Mouse (Mus musculus) fat pad, adult 2 months (tissue): ENCODE measurements around the gene Mpp2.

Source experiments
- DNase-seq: peaks from one replicate; pipeline ENCODE4 v3.0.0-alpha.2; 2011; ENCODE audit warnings: low read depth, low spot score; ENCODE audit errors: extremely low read depth

The Mpp2 gene

DNA sequence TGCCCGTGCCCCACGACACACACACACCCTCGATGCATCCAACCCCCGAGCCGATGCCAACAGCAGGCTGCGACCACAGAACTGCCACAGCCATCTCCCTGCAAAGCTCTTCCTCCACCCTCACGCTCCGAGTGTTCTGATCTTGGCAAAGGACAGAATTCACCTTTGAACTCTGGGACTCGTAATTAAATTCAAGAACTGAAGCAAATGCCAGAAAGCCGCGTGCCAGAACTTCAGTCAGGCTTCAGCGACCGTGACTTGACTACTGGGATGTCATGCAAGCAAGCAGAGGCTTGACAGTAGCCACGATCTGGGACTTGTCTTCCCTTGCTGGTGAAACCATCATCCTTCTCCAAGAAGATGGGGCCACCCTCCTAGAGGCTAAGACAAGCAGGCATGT is 14.6 kb downstream of the Mpp2 start:
- DNase-seq = no peak

DNA sequence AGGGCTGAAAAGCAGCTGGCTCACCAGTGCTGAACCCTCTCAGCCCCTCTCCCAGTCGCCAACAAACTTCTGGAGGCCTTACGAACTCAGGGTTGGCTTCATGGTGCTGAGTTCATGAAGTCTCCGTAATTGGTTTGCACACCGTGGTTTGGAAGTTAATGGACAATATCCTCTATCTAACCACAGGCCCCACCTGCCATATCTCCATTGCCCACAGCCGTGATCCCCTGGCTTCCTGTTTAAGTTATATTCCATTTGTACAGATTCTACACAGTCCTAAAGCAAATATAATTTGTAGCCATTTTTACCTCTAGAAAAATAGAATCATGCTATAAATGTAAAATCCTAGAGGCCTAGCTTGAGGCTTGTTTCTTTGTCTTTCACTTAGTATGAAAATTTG is 15.6 kb downstream of the Mpp2 start:
- no peak for DNase-seq

DNA sequence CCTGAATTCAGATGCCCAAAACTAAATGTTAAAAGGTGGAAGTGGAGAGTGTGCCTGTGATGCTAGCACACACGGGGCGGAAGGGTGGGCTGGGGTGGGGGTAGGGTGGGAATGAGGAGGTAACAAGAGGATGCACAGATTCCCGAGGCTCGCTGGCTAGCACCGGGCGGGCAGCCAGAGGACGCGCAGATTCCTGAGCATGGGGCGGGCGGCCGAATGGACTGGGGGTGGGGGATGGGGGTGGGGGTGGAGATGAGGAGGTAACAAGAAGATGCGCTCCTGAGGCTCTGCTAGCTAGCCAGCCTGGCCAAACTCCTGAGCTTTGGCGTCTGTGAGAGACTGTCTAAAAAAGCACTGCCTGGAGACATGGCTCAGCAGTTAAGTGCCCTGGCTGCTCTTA is 17.9 kb downstream of the Mpp2 start:
- DNase-seq = no peak

DNA sequence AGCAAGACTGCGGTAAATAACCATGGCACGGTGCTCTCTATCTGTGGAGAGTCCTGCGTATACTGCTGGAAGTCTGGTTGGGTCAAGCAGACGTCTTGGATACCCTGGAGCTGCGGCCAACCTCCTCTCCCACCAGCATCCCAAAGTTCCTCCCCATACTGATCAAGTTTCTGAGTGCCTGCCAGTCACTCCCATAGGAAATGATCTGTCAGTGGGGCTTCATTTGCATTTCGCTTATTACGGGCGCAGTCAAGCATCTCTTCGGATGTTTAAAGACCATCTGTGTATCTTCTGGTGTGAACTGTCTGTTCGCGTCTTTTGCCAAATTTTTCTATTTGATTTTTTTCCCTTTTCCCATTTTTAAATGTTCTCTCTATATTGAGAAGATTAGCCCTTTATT is 18.7 kb downstream of the Mpp2 start:
- no peak for DNase-seq

DNA sequence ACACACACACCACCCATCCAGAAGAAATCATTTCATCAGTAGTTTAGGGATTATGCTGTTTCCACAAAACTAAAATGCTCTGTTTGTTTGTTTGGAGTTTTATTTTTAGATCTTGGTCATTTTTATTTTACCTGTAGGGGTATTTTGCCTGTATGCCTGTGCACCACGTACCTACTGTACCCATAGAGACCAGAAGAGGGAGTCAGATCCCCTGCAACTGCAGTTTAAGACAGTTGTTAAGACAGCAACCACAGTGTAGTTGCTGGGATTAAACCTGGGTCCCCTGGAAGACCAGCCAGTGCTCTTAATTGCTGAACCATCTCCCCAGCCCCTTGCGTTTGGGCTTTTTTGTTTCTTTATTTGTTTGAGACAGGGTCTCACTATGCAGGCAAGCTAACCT is 19.3 kb downstream of the Mpp2 start:
- DNase-seq = no peak

DNA sequence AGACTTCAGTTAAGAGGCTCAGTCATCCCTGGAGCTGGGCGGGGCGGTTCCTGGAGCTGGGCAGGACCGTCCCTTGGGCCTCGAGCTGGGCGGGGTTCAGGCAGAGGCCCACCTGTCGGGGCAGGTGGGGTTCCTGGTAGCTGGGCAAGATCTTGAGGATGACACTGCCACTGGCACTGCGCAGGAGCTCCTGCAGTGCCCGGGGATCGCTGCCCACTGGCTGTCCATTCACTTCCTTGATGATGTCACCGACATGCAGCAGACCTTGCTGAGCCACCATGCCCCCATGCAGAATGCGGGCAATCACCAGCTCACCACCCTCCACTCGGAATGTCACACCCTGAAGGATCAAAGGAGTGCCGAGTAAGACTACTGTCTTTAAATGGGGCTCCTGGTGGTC is 25.2 kb downstream of the Mpp2 start:
- no peak for DNase-seq

DNA sequence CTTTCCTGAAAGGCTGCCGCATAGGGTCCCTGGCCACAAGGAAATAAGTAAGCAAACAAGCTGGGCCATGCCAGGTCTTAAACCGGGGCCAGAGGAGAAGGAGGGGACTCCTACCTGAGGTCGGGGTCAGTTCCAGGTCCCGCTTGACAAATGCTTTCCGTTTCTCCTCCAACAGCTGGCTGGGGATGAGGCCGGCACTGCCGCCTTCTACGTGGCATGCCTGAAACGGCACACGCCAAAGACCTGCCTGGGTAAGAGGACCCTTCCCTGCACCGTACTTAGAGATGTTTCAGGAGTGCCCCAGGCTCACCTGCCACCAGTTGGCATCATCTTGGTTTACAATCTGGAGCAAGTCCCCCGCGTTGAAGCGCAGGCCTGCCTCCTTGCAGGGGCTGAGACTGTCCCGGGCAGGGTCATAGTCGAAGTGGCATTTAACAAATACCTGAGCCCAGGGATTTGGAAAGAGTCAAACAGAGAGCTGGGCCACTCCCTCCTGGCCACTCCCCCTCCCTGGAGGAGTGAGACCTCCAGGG is 26.3 kb downstream of the Mpp2 start:
- DNase-seq = no peak

DNA sequence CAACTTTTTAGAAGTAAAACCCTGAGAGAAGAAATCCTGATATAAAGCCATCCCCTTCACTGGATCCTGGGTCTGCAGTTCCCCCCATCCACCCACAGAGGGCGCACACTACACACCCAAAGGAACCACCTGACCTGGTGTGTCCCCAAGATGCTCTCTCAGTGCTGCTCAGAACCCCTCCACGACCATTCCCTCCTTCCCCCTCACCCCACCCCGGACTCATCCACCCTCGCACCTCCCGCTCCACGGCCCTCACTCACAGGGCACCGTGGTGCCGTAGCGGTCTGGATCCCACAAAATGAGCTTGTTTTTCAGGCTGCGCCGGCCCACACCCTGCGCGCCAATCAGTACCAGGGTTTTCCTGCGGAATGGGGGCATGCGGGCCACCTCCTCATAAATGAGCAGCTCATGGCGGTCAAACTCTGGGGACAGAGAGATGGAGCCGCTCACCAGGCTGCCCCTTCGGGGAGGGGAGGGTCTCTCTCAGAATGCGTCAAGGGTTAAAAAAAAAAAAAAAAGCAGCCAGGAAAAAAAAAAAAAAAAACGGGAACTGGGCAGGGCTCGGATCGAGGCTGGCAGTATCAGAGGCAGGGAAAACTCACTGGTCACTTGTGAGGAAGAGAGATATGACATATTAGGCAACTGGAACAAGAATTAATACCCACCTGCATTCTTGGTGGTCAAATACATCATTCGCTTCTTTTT is 26.9 kb downstream of the Mpp2 start:
- DNase-seq = no peak

DNA sequence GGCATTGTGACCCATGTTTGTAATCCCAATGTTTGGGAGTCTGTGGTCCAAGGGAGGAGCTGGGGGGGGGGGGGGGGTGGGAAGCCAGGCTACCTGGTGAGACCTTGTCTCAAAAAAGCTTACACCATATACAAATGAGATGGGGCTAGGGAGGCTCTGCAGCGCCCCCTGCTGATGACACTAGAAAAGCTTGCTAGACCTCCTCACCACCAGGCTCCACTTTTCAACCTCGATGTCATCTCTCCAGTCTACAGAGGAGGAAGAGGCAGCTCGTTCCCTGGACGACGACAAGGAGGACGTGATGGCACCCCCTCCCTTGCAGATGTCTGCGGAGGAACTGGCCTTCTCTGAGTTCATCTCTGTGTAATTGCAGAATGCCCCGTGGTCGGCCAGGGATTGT is 34.5 kb downstream of the Mpp2 start:
- DNase-seq = no peak

DNA sequence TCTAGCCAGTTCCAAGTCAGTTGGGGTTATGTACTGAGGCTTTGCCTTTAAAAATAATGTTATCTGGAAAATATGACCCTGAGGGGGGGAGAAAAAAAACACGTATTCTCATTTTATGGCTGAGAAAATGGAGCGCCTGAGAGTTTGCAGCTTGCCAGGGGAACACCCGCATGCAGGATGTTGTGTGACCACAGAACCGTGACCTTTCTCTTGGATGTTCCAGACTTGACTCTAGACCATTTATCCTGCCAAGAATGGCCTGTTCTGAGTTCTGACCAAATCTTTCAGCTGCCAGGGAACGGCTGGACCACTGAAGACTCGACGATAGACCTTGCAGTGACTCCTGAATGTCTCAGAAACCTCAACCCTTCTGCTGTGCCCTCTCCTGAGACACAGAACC is 35.1 kb downstream of the Mpp2 start:
- DNase-seq = no peak

DNA sequence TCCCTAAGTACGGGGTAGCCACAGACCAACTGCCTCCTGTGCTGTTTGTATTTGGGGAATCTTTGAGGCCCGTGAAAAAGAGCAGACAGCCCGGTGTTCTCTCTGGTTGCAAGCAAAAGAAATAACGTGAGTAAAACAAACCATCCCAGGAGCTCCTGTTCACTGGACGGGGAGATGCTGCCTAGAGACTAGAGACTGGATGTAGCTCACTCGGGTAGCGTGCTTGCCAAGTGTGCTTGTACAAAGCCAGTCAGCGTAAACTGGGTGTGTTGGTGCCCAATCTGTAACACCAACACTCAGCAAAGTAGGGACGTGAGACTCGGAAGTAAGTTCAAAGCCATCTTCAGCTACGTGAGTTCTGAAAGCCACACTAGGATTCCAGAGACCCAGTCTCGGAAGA is 35.6 kb downstream of the Mpp2 start:
- no peak for DNase-seq

DNA sequence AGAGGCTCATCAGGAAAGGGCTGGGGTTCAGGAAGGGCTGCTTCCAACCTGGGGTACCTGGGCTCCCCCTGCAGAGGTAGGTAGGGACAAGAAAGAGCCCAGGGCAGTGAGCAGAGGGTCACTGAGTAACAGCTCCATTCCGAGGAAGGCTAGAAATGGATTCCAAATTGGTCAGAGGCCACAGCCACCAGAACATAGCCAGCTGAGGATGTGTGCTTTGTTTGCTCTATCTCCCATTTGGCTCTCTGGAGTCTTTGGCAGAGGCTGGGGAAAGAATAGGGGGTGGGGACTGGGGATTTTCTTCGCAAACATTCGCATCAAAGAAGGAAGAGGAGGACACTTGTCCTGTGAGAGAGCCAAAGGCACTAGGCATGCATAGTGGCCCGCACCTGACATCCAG is 36.4 kb downstream of the Mpp2 start:
- no peak for DNase-seq

DNA sequence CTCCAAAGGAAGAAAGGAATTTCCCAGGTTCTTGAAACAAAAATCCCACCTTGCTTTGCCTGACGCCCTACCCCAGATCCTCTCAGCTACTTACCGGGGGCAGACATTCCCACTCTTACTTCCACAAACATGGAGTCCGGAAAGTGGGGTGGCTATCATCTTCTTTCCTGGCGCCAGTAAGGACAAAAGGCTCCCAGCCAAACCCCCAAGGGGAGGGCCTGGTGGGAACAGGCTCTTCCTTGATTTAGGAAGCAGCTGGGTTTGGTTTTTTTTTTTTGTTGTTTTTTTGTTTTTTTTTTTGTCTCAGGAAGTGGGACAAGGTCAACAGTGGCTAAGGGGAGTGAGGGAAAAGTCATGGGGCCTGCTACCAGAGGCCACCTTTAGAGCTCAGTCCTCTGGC is 36.8 kb downstream of the Mpp2 start:
- no peak for DNase-seq

DNA sequence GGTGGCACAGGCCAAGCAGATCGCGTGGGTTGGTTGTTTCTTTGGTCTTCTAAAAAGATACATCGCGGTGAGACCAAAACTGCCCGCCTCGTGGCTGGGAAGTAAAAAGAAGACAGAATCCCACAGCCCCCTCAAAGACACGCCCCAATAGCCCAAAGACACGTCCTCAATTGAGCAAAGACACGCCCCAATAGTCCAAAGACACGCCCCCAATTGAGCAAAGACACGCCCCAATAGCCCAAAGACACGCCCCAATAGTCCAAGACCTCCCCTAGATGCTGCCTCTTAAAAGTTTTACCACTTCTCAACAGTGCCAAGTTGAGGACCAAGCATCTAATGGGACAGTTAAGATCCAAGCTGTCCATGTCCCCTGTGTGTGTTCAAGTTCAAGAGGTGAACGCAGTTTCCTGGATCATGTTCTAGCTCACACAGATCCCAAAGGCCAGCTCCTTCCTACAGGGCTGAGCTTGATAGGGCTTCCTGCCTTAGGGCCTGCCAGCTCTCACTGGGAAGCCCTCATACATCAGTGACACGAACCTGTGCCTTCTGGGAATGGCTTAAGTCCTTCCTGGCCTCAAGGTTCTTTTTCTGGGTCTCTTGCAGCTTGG is 38.3 kb downstream of the Mpp2 start:
- DNase-seq = no peak

DNA sequence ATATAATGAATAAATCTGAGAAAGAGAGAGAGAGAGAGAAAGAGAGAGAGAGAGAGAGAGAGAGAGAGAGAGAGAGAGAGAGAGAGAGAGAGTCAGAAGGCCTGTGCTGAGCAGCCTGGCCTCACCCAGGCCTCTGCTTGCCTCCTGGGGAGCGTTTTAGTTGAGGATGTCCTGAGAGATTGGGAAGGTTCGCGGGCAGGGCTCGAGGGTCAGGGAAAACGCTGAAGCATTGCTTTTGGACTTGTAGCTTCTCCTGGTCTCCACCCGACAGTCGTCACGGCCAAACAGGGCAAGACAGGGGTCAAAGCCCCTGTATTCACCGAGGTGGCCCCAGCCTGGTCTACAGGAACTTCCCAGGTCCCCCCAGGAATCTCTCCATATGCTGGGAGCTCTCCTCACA is 41.7 kb downstream of the Mpp2 start:
- DNase-seq = no peak

DNA sequence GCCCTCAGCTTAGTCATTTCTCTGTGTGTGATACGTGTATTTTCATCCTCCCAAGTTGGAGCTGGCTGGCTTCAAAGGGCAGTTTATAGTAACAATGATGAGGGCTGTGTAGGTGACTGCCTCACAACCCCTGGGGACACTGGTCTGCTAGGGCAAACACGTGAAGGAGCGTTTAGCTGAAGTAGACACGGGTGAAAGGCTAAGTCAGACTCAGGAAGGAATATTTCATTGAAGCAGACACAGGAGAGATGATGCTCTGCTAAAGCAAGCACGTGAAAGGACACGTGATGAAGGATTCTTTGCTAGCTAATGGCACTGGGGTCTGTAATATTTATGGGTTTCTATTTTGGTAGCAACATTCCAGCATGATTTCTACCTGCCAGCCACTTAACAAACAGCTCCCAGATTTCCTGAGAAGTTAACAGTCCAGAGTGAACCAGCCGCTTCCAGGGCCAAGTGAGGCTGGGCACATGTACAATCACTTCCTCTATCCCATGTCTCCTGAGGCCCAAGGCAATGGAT is 43.6 kb downstream of the Mpp2 start:
- DNase-seq = no peak

DNA sequence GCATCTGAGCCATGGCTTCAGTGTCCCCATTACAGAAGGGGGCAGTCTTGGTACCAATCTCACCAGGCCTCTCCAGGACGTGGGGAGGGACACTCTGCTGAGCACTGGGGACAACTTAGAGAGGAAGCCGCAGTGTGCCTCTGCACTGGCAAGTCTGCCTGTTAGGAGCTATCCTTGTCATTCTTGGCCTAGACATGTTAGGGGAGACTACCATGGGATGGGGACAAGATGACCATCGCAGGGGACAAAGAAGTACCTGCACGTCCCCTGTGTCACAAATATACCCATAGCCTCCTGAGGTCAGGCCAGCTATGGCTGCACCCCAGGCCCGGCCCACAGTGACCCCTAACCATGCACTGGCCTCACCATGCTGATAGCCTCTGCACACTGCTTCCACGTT is 44.9 kb downstream of the Mpp2 start:
- DNase-seq = no peak

DNA sequence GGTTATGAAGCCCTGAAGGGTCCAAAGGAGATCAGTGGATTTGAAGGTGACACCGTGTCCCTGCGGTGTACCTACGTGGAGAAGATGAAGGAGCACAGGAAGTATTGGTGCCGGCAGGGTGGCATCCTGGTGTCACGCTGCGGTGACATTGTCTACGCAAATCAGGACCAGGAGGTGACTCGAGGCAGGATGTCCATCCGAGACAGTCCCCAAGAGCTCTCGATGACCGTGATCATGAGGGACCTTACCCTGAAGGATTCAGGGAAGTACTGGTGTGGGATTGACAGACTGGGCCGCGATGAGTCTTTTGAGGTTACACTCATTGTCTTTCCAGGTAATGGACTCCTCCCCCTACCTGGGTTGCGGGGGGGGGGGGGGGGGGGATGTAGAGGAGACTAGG is 45.3 kb downstream of the Mpp2 start:
- DNase-seq = no peak

DNA sequence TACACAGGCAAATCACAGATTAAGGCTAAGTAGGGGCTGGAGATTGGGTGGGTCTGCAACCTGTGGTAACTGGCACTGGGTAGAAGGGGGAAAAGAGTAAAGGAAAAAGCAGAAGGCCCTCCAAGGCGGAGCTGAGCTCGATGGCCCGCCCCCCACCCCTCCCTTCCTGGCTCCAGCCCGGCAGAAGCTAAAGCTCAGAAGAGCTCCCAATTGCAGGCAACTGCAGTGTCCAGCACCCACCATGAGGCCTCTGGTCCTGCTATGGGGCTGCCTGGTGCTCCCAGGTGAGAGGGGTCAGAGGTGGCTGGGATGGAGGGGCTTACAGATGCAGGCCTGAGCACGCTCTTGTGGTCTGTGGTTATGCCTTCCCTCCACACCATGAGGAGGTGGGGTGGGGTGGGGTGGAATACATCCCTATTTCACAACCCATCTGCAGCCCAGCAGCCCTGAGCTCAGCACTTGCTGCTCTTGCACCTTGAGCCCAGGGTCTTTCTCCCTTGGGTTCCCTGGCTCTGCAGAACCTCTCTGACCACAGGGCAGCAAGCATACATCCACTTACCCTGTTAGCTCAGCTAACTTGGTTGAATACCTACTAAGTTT is 46.9 kb downstream of the Mpp2 start, which contains the start of gene Cd300lg:
Gene Cd300lg (plus strand): TSS at position 160 of the 600 bp plus-strand sequence.
- no peak for DNase-seq

DNA sequence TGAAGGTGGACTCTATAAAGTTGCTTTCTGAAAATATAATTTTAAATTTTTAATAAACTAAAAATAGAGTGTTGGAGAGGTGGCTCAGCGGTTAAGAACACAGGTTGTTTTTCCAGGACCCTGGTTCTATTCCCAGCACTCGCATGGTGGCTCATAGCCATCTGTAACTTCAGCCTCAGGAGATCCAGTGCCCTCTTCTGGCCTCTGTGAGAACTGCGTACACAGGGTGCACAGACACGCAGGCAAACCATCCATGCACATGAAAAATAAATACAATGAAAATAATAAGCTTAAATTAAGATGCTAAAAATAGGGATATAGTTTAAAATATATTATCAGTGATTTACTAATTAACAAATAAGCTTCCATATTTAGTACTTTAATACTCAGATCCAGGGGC is 47.7 kb downstream of the Mpp2 start:
- no peak for DNase-seq

DNA sequence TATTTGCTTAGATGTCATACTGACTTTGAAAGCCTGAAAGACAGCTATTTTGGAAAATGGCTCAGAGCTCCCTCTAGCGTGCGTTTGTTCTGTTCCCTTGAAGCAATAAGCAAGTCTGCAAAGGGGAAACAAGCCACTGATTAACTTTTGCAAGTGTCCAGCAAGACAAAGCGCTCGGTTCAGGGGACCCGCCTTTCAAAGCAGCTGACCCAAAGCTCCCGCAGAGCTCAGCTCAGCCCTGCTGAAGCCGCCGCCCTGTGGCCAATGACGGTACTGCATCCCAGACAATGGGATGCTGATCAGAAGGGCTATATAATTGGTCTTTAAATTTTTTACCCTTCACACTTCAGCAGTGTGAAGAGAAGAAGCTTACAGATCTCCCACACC is 48.2 kb downstream of the Mpp2 start:
- no peak for DNase-seq

DNA sequence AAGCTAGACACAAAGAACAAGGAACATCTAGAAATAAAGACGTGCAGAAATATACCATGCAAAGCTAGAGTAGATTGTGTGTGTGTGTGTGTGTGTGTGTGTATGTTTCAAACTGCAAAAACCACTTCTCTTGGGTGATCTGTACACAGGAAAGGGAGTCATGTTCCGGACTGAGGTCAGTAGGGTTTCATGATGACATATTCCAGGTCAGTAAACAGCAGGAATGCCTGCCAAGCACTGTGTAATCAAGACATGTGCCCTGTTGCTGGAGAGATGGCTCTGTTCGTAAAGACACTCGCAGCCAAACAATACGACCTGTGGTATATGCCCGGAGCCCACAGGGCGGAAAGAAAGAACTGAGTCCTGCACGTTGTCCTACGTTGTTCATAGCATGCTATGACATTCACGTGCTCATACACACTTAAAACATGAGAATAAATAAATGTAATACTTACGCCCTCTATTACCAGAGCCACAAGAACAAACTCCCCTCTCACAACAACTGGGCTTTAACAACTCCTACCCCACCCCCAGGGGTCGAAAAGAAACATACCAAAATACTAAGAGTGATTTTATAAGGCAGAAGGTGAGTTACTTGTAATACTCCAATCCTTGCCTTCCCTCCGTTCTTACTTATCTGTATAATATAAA is 48.7 kb downstream of the Mpp2 start:
- DNase-seq = no peak
